Mouse (Mus musculus) midbrain, embryonic 10.5 days (tissue): ENCODE results near the gene Cttnbp2. TPM values are rescaled to one million over a fixed set of nuclear protein-coding genes. Genes with fewer than 3 reads are reported as not detected.

Source experiments
- DNase-seq: peaks from one replicate; pipeline ENCODE4 v3.0.0-alpha.2; 2017; ENCODE audit warnings: low spot score
- H3K27ac ChIP-seq: fragments of 300-500 bp; sonication (generic); replicated peaks from 2 replicates; pipeline ENCODE4 v1.5.1; 2016; ENCODE audit warnings: mild to moderate bottlenecking
- H3K27me3 ChIP-seq: fragments of 300-500 bp; sonication (generic); 2 replicates; pipeline ENCODE4 v1.6.1; 2016; ENCODE audit warnings: low read depth, mild to moderate bottlenecking; ENCODE audit not compliant: poor library complexity, severe bottlenecking
- H3K36me3 ChIP-seq: fragments of 300-500 bp; sonication (generic); 2 replicates; pipeline ENCODE4 v1.6.1; 2016; ENCODE audit warnings: mild to moderate bottlenecking, moderate library complexity
- H3K4me1 ChIP-seq: fragments of 300-500 bp; sonication (generic); 2 replicates; pipeline ENCODE4 v1.6.1; 2016
- H3K4me3 ChIP-seq: fragments of 300-500 bp; sonication (generic); 2 replicates; pipeline ENCODE4 v1.5.1; 2016; ENCODE audit warnings: mild to moderate bottlenecking, moderate library complexity
- H3K9me3 ChIP-seq: fragments of 300-500 bp; sonication (generic); replicated peaks from 2 replicates; pipeline ENCODE4 v1.6.1; 2016; ENCODE audit warnings: mild to moderate bottlenecking
- WGBS: fragments of 180-500 bp; shearing (Covaris S2); methylation state at CpG from one replicate; pipeline ENCODE4 v1.1.7; 2016; 5-methylcytosine and 5-hydroxymethylcytosine counted together
- polyA plus RNA-seq: library from polyadenylated mRNA; unstranded; fragments of >200 nt; fragmentation: Nextera tagmentation; extraction: Ambion mirVana; gene quantifications from 2 replicates; pipeline ENCODE4 v1.2.1, GENCODE M21; 2016

Gene Cttnbp2
- polyA plus RNA-seq, 1 experiment from 2014 or later: 8.1 TPM

DNA sequence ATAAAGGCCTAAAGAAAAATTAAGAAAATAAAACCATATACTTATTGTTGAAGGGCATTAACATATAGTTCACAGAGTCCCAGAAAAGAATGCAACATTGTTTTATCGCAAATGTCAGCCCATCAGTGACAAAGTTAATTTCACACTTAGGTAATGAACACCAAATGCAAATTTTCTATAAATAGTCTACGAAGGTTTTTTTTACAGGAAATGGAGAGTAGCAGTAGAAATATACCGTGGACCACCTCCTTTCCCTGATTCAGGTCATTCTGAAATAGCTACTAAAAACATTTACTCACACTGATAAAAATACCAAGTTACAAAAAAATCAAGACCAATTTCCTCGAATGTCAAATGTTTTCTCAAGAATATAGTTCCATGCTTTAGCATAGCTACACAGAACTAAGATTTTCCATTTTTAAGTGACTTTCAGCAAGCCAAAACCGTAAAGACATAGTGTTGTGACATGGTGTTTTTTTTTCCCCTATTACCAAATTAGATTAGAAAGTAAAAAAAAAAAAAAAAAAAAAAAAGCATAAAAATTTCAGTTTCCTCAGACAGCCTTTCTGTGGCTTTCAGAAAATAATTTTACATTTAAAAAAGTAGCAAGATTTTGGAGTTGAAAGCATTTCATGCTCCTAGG lies 64.0 kb downstream of the Cttnbp2 start:
- no peak overlapping the region for H3K27ac ChIP-seq
- no peaks in the 10 kb centered on the region for H3K27me3 ChIP-seq
- H3K4me1 ChIP-seq: peaks cover 12% of the 10 kb centered on the region
- no peak overlapping the region for H3K4me3 ChIP-seq
- no peaks in the 10 kb centered on the region for H3K36me3 ChIP-seq
- DNase-seq: no peak
- 87% methylated on average over 5 of the region's 5 CpGs for WGBS
- H3K9me3 ChIP-seq: no peaks in the 10 kb centered on the region

DNA sequence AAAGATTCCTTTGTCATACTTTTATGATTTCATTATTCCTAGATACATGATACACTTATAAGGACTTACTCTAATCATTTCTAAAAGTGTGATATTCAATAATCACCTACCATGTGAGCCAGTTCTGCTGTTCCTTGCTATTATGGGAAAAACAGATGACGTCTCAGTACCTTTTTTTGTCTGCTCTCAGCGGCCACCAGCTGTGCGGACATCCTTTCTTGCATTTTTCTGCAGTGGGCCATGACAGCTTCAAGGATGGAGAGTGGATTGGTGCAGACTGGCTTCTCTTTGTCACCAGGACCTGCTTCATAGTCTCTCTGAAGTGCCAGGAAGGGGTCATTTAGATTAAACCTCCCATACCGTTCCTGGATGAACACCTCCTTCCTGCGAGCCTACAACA lies 66.6 kb downstream of the Cttnbp2 start:
- Histone ChIP-seq H3K4me1 (peaks cover 12% of the 10 kb centered on the region), H3K27ac (no peak overlapping the region), H3K9me3 (no peaks in the 10 kb centered on the region), H3K36me3 (no peaks in the 10 kb centered on the region), H3K4me3 (no peak overlapping the region), H3K27me3 (no peaks in the 10 kb centered on the region)
- no peak for DNase-seq
- WGBS: 71% methylated on average over 5 of the region's 5 CpGs

DNA sequence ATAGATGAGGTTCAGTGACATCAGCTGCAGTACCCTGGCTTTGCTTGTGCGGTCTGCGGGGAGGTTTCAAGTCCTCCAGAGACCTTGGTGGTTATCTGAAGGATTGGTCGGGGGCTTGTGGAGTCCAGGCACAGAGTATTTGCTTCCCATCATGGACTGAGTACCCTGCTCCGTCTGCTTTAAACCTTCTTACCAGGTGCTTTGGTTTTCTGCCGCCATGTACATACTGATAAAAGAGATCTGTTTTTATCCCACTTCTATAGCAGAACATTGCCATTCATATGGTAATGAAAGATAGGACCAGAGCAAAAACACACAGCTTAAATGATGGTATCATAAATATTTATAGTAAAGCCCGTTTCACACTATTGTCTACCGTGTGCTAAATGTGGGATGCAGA lies 67.7 kb downstream of the Cttnbp2 start:
- no peak for DNase-seq
- H3K9me3 ChIP-seq: no peaks in the 10 kb centered on the region
- no peaks in the 10 kb centered on the region for H3K36me3 ChIP-seq
- H3K4me3 ChIP-seq: no peak overlapping the region
- no peaks in the 10 kb centered on the region for H3K27me3 ChIP-seq
- 64% methylated on average over 7 of the region's 7 CpGs for WGBS
- H3K4me1 ChIP-seq: peaks cover 12% of the 10 kb centered on the region
- H3K27ac ChIP-seq: 0 out of 2 replicates have a peak overlapping the region, but pooled peaks have one; percentile 33

DNA sequence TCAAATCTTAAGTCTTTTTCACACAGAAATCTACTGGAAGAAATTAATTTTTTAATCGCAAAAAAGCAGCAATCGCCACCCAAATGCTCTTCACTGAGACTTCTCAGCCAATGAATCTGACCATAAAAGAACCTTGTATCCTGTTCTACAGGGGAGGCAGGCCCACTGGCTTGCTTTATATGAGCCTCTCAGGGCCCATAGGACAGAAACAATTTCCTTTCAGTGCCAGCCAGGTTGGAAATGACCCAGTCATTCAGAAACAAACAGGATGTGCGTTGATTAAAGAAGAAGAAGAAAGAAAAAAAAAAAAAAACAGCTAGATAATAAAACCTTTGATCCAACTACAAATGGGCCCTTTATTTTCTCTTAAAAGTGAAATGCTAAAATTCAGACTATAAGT lies 68.3 kb downstream of the Cttnbp2 start:
- no peaks in the 10 kb centered on the region for H3K27me3 ChIP-seq
- WGBS: 77% methylated on average over 3 of the region's 3 CpGs
- no peaks in the 10 kb centered on the region for H3K9me3 ChIP-seq
- H3K4me1 ChIP-seq: peaks cover 12% of the 10 kb centered on the region
- H3K27ac ChIP-seq: no peak overlapping the region
- no peaks in the 10 kb centered on the region for H3K36me3 ChIP-seq
- no peak for DNase-seq
- H3K4me3 ChIP-seq: no peak overlapping the region

- no peaks in the 10 kb centered on the region for H3K36me3 ChIP-seq
- WGBS: 57% methylated on average over 4 of the region's 4 CpGs
- no peaks in the 10 kb centered on the region for H3K27me3 ChIP-seq
- H3K27ac ChIP-seq: no peak overlapping the region
- DNase-seq: no peak
- H3K4me3 ChIP-seq: no peak overlapping the region
- peaks cover 12% of the 10 kb centered on the region for H3K4me1 ChIP-seq
- no peaks in the 10 kb centered on the region for H3K9me3 ChIP-seq
Observed at GRCm38 (mm10) chr6:18445747-18446146, 68.9 kb downstream of the Cttnbp2 start.

GRCm38 (mm10) chr6:18442303-18442702 lies 72.3 kb downstream of the Cttnbp2 start:
- no peaks in the 10 kb centered on the region for H3K36me3 ChIP-seq
- DNase-seq: no peak
- no peak overlapping the region for H3K27ac ChIP-seq
- no peaks in the 10 kb centered on the region for H3K27me3 ChIP-seq
- 89% methylated on average over 3 of the region's 3 CpGs for WGBS
- peaks cover 11% of the 10 kb centered on the region for H3K4me1 ChIP-seq
- H3K9me3 ChIP-seq: no peaks in the 10 kb centered on the region
- no peak overlapping the region for H3K4me3 ChIP-seq

GRCm38 (mm10) chr6:18440918-18441532 lies 73.6 kb downstream of the Cttnbp2 start:
- no peak for DNase-seq
- Histone ChIP-seq H3K9me3 (no peaks in the 10 kb centered on the region), H3K36me3 (no peaks in the 10 kb centered on the region), H3K4me1 (0 out of 2 replicates have a peak, but pooled peaks cover 4% of the 10 kb centered on the region), H3K4me3 (no peak overlapping the region), H3K27me3 (no peaks in the 10 kb centered on the region), H3K27ac (no peak overlapping the region)
- WGBS: 76% methylated on average over 4 of the region's 4 CpGs

DNA sequence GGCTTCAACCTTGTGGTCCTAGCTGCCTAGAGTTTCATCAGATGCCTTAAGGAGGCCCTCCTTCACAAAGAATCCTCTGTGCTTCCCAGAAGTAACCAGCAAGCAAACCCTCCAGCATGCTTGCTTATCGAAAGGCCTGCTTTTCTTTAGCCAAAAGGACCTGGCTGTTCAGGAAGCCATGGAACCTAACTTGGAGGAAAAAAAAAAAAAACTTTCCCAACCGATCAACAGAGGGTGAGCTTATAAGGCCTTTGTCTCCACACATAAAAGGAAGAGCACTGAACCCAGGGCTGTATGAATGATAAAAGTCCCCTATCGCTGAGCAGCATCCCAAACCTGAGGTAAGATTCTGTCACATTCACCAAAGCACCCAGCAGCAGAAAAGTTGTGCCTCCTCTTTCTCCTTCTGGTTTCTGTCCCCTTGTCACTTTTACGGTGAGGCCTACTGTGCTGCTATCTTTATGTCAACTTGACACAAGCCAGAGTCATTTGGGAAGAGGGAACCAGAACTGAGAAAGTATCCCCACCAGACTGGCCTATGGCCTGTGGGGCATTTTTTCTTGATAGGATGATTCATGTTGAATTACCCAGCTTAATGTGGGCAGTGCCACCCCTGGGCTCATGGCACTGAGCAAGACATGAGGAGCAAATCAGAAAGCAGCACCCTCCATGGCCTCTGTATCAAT lies 78.4 kb downstream of the Cttnbp2 start:
- no peak for DNase-seq
- Histone ChIP-seq H3K36me3 (peaks cover 6% of the 10 kb centered on the region; the same call in 1 of the 2 replicates), H3K27ac (no peak overlapping the region), H3K9me3 (no peaks in the 10 kb centered on the region), H3K4me1 (no peaks in the 10 kb centered on the region), H3K27me3 (no peaks in the 10 kb centered on the region), H3K4me3 (no peak overlapping the region)
- WGBS: 81% methylated on average over 4 of the region's 4 CpGs

GRCm38 (mm10) chr6:18434828-18435531 lies 79.7 kb downstream of the Cttnbp2 start:
- H3K27me3 ChIP-seq: no peaks in the 10 kb centered on the region
- 90% methylated on average over 16 of the region's 16 CpGs for WGBS
- H3K4me1 ChIP-seq: no peaks in the 10 kb centered on the region
- peaks cover 6% of the 10 kb centered on the region; the same call in 1 of the 2 replicates for H3K36me3 ChIP-seq
- H3K9me3 ChIP-seq: no peaks in the 10 kb centered on the region
- DNase-seq: no peak
- H3K27ac ChIP-seq: no peak overlapping the region
- no peak overlapping the region for H3K4me3 ChIP-seq

DNA sequence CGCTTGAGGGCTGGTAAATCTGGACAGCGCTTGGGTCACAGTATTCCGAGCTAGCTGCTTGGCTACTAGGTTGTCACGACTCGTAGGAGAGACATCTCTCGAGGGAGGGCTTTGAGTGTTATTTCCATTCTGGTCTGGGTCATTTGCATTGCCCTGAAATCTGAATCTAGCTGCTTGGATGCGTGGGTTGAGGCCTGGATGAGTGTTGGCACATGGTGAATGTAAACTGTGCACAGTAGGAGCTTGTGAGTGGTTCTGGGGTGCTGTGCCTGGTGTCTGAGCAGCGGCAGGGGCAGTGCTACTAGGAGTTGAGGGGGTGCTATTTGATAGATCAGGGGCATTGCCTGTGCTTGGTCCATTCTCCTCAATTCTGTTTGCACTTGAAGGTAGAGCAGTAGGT lies 80.3 kb downstream of the Cttnbp2 start:
- WGBS: 88% methylated on average over 8 of the region's 8 CpGs
- Histone ChIP-seq H3K4me1 (no peaks in the 10 kb centered on the region), H3K4me3 (no peak overlapping the region)

DNA sequence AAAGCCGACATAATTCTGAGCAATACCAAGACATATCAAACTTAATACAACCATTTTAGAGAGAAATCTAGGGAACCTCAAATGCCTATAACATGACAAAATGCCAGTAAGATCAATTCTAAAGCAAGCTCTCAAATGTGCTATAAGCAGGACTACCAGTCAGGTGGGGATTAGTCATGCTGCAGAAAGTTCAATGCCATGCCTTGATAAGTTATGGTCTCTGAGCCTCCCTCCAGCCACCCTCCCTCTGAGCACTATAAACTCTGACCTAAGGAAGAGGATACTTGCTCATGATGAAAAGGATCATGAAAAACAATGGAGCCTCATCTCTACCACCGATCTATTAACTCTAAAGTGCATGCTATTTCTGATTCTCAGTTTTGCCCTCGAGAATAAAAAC lies 82.3 kb downstream of the Cttnbp2 start:
- WGBS: 87% methylated on average over 3 of the region's 3 CpGs
- Histone ChIP-seq H3K36me3 (peaks cover 6% of the 10 kb centered on the region; the same call in 1 of the 2 replicates), H3K9me3 (no peaks in the 10 kb centered on the region), H3K27me3 (no peaks in the 10 kb centered on the region), H3K4me1 (no peaks in the 10 kb centered on the region), H3K4me3 (no peak overlapping the region), H3K27ac (no peak overlapping the region)
- DNase-seq: no peak

More for the DNA sequence above, 80.3 kb downstream of the Cttnbp2 start:
- H3K27ac ChIP-seq: no peak overlapping the region
- H3K36me3 ChIP-seq: peaks cover 6% of the 10 kb centered on the region; the same call in 1 of the 2 replicates
- no peak for DNase-seq
- no peaks in the 10 kb centered on the region for H3K9me3 ChIP-seq
- no peaks in the 10 kb centered on the region for H3K27me3 ChIP-seq

DNA sequence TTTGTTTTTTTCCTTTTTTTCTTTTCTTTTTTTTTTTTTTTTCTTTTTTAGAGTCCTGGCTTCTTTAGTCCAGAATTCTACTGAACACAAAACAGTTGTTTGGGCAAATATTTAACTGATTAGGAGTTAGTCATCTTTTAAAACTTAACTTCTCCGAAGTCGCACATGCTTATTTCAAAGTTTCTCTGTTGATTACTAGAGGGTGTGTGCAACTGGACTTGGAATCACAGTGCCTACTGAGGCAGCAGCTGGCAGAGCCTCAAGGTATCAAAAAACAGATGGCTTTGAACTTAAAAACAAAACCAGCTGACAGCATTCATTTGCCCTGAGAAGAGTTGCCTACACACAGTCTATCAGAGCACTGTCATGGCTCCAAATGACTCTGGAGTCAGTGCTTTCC lies 82.8 kb downstream of the Cttnbp2 start:
- WGBS: 89% methylated on average over 2 of the region's 2 CpGs
- no peaks in the 10 kb centered on the region for H3K4me1 ChIP-seq
- DNase-seq: no peak
- H3K27me3 ChIP-seq: no peaks in the 10 kb centered on the region
- no peak overlapping the region for H3K4me3 ChIP-seq
- H3K36me3 ChIP-seq: peaks cover 6% of the 10 kb centered on the region; the same call in 1 of the 2 replicates
- no peaks in the 10 kb centered on the region for H3K9me3 ChIP-seq
- no peak overlapping the region for H3K27ac ChIP-seq
